Mouse (Mus musculus) retina, postnatal 1 day (tissue): Measurements from ENCODE around the gene Tmcc3.
A peak's percentile ranks its signal among the peaks of the same experiment; 100 is the strongest.

Source experiments
- DNase-seq: peaks from one replicate; pipeline ENCODE4 v3.0.0-alpha.2; 2012

Gene Tmcc3

GRCm38 (mm10) chr10:94332358-94333137 lies 20.8 kb downstream of the Tmcc3 start:
- no peak for DNase-seq

GRCm38 (mm10) chr10:94333328-94333727 lies 21.6 kb downstream of the Tmcc3 start:
- no peak for DNase-seq

DNA sequence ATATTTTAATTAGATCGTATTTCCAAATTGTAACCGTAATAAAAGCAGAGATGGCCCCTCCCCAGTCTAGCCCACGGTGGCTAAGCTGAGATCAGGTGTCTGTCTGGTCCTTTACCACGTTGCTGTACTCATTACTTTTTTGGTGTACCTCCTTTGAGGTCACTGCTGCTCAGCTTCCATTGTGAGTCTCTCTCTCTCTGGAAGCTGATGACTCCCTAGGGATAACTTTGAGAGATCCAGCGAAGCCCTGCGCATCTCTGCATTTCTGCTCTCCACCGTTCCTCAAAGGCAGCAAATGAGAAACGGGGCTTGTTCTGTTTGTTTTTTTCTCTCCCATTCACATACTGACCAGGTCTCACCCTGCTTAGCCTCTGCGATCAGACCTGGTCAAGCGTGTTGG lies 23.3 kb downstream of the Tmcc3 start:
- DNase-seq = no peak

DNA sequence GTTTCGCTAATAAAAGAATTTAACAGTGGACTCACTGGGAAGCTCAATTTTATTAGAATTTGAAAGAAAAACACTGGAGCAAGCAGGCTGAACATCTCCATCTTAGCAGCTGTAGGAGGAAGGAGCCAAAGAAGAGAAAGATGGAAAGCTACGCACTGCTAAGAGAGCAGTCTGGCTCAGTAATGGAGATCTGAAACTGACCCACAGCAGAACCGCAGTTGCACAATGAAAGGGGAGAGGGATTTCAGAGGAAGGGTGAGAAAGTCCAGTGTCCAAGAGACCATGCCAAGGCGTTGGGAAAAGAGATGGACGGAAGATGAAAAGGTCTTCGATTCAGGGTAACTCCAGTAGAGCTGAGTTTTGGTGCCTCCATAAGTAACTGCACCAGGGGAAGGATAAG lies 24.3 kb downstream of the Tmcc3 start:
- DNase-seq = no peak

DNA sequence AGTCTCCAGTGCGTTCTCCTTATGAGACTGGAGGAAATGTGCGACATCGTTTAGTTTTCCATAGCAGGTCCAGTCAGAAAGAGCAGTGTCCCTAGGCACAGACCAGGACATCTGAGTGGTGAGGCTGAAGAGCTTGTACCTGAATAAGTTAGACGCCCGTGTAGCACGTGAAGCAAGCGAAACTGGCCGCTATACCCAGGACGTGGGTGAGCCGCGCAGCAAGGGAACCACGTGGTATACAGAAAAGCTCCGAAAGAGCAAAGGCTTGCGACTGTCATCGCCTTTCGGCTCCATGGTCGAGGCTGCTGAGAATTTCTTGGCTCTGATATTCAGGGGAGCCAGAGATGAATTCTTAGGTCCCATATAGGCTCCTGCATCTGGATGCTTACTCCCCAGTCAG lies 29.8 kb downstream of the Tmcc3 start:
- no peak for DNase-seq

DNA sequence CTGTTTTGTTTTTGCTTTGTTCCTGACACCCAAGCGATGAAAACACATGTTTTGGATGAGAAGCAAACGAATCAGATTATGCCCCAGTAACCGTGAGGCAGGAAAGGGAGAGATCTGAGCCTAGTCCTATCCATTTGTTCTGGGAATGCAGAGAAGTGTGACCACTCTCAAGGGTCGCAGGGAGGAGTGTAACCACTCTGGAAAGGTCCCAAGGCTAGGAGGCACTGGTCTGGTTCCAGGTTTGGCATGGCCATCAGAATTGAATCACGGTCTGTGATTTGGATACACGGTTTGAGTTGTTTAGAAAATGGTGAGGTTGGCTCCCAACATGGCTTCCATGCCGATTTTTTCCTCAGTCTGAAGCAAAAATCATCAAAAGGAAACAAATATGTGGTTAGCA lies 30.5 kb downstream of the Tmcc3 start:
- no peak for DNase-seq

DNA sequence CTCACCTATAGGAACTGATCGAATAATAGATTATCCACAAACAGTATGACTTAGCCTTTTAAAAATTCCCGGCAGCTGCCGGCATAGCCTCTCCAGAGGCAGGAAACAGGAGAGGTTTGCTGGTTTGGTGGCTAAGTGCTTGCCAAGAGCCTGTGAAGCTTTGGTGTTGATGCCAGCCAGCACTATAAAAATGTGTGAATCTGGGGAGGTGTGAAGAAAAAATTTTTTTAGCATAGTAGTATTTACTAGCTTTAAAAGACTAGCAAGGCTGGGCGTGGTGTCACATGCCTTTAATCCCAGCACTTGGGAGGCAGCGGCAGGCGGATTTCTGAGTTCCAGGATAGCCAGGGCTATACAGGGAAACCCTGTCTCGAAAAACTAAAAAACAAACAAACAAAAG lies 31.8 kb downstream of the Tmcc3 start:
- no peak for DNase-seq

- no peak for DNase-seq
Measured at GRCm38 (mm10) chr10:94344631-94345417, 33.1 kb downstream of the Tmcc3 start.

DNA sequence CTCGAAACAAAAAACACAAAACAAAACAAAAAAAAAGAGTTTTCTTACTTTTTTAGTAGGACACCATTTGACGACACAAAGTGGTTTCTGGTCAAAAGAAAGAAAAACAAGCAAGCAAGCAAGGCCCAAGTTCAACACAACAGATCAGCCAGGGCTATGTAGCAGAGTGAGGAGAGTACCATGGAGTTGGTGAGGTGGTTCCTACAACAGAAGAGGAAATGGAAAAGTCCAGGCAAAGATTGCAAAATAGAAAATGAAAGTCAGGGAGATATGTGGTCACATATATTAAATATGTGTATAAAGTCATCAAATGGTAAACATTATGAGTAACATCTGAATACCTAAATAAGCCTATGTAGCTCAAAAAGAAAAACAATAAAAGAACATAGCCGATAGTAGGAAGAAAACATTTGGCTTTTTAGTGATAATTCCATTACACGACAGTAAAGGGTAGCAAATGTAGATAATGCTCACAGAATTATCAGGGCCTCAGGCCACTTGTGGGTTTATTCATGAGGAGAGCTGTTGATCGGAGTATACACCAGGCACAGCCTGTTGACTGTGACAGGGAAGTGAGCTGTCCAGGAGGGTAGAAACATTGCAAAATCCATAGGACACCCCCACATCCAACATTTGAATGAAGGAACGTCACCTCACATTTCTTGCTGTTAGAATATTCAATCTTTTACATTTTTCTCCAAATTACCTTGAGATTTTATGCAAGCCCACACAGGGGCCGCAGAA lies 33.9 kb downstream of the Tmcc3 start:
- no peak for DNase-seq

DNA sequence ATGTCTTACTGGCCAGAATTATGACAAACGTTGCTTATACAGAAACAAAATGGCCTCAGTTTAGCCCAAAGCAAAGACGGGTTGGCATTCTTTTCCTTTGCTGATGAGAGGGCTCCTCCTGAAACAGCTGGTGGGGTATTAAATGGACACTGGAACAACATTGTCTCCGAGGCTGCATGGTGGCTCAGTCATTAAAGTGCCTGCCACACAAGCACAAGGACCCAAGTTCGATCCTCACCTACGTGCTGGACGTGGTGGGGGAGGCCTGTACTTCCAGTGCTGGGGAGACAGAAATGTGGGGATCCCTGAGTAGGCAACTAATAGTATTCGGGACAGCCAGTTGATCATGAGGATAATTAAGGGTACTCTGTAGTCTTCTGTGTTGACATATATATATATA lies 34.8 kb downstream of the Tmcc3 start:
- no peak for DNase-seq

GRCm38 (mm10) chr10:94347296-94347695 lies 35.5 kb downstream of the Tmcc3 start:
- DNase-seq = no peak

GRCm38 (mm10) chr10:94347959-94348358 lies 36.2 kb downstream of the Tmcc3 start:
- no peak for DNase-seq

DNA sequence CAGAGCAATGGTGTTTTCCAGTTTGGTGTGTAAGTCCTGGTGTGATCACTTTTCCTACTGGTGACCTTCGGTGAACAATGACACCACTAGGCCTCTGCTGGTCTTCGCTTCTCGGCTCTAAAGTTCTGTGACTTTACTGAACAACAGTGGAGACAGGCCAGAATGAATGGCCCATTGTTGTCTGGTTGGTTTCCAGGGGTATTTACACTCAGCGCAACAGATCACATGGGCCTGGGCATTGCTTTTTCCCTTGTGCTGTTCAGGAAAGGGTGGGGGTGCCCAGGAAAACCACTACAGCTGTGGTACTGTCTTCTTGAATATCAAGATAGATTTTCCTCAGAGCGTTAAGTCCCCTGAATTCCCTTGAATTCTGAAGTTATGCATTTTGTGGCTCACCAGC lies 38.5 kb downstream of the Tmcc3 start:
- peak; percentile 34 for DNase-seq

GRCm38 (mm10) chr10:94350896-94351661 lies 39.3 kb downstream of the Tmcc3 start:
- no peak for DNase-seq

DNA sequence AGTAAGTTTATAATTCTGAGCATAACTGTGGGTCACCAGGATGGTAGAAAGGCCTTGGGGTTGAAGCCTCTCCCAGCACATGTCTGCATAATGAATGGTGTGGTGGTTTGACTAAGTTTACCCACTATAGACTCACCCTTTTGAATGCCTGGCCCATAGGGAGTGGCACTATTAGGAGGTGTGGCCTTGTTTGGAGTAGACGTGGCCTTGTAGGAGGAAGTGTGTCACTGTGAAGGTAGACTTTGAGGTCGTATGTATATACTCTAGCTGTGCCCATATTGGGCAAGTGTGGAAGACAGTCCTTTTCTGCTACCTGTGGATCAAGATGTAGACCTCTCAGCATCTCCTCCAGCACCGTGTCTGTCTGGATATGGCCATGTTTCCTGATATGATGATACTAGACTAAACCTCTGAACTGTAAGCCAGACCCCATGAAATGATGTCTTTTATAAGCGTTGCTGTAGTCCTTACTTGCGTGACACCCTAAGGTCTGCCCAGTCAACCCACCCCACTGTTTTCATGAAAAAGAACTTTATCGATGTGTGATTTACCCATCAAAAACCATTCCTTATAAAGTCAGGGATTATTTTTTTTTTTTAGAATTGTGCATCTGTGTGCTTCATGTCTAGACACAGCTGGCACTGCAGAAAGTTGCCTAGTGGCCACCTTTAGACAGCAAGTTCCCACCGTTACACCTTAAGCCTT lies 40.6 kb downstream of the Tmcc3 start:
- no peak for DNase-seq

- no peak for DNase-seq
Measured at GRCm38 (mm10) chr10:94352877-94353853, 41.4 kb downstream of the Tmcc3 start.

GRCm38 (mm10) chr10:94354005-94354404 lies 42.3 kb downstream of the Tmcc3 start:
- DNase-seq = no peak

- DNase-seq = no peak
Measured at GRCm38 (mm10) chr10:94354427-94354826, 42.7 kb downstream of the Tmcc3 start.

GRCm38 (mm10) chr10:94356504-94357169 lies 44.9 kb downstream of the Tmcc3 start:
- no peak for DNase-seq

GRCm38 (mm10) chr10:94360664-94361063 lies 48.9 kb downstream of the Tmcc3 start:
- no peak for DNase-seq
